Mouse (Mus musculus) gastrocnemius, adult 8-10 months (tissue): ENCODE measurements around the gene Tent4a. TPM values are rescaled to one million over a fixed set of nuclear protein-coding genes. Genes with fewer than 3 reads are reported as not detected.
A peak's percentile ranks its signal among the peaks of the same experiment; 100 is the strongest.

Source experiments
- DNase-seq, 2 experiments: peaks; one replicate each; pipeline ENCODE4 v3.0.0; 2022; ENCODE audit warnings: low spot score in 2 of 2
- total RNA-seq, 4 experiments: library from RNA; stranded (reverse); gene quantifications; 2 replicates each; pipeline ENCODE4 v1.2.4; 2022

The Tent4a gene
- total RNA-seq, 4 experiments from 2014 or later, result 4.6 to 6.0 (median 5.5) TPM

DNA sequence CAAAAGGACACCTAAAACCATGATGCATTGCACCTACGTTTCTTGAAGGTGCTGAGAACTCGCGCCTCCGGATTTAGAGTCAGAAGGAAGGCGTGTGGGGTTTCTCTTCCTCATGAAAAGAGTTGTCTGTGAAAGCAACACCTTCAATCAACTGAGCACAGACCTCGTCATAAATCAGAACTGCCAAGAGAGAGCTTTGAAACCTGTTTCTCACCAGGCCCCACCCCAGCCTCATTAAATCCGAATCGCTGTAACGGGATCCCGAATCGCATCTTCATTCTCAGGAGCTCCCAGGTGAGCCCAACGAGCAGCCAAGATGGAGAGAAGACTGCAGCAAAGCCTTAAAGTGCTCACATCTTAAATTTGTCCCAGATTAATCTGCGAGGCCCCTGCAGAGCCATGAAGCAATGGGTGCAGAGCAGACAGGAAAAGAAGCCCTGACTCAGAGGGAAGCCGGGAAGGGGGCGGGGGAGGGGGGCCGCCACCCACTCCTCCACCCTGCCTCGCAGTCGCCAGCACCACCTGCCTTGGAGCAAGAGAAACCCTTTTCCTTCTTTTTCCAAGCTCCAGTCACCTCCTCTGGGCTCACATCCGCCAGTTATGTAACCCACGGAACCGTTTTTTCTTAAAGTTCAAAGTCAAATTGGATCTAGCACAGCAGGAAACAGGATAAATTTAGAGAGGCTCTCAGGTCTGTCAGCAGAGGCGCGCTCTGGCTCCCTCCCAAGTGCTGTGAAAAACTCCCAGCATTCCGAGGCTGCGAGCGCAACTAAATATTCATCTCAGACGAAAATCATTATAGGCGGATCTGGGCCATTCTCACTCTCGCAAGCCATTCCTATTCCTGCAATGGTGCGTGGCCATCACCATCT is 52.5 kb downstream of the Tent4a start:
- DNase-seq, result peak in 1 of 2 experiments; percentile 59

DNA sequence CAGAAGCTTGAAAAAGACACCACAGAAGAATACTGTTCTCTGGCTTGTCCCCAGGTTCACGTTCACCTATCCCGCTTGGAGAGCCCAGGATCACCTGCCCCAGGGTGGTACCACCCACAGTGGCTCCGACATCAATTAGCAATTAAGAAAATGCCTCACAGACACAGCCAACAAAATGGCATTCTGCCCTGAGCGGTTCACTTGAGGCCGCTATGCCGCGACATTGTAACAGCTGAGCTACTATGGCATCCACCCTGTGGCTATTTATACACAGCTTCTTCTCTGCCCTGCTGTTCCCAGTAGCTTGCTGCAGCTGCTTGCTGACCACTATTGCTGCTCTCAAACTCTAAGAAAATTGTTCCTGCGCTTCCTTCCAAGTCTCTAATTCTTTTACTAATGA is 53.4 kb downstream of the Tent4a start:
- DNase-seq, result peak in 1 of 2 experiments; percentile 33

DNA sequence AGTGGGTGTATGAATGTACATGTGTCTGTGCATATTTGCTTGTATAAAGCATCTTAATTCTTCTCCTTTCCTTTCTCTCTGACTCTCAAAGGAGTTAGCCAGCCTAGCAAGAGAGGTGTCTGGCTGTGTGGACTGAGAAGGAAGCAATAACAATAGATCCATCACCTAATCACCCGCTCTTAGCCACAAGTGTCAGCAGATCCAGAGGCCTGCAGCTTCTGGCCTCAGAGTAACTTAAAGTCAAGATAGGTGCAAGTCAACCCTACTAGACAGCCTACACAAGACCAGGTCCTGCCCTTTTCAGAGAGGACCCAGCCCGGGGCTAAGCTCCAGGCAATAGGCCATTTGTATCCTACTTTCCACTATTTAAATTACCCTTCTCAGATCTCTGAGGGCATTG is 54.5 kb downstream of the Tent4a start:
- no peak for DNase-seq

DNA sequence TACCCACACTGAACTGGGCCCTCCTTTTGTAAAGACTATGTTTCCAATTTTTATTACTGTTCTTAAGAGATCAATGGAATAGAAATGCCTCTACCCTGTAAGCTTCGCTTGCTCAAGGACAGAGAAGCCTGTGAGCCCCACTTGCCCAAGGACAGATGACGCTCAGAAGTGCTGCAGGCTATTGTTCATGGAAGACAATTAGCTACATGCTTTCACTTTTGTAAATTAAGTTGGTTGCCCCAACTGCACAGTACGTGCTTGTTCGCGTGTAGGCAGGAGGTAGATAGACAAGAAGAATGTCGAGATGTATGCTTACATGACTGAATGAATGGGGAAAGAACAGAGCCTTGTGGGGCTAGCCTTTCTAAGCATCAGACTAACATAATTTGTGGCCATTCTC is 55.7 kb downstream of the Tent4a start:
- DNase-seq, result no peak

DNA sequence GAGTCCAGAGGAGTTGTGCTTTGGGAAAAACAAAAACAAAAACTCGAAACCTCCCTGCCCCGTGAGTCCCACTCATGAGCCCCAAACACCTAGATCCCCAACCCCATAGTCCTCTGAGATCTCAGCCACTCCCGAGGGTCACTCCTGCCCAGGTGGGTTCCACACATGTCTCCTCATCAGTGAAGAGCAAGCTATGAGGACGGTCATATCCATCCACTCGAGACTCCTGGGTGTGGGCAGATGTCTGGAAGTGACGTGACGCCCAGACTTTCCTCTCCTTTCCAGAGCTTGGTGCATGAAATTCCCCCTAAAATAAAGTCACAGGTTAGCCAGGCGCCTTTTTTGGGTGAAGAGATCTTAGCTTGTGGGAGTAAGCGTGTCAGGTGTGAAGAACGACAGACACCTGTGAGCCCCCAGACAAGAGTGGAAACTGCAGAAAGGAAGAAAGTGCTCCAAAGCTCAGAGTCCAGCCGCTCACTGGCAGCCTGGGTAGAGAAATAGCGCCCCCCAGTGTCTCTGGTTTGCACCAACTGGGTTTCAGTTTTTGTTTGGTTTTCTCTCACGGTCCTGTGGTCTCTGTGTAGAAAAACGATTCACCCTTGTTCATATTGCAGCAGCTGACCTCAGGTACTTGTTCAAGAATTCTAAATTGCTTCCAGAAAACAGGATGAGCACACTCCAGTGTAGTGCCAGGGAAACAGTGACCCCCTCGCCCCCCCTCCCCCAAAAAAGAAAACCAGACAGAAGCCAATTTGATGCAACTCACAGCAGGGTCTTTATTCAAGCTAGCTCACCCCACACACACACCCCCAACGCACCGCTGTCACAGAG is 73.6 kb downstream of the Tent4a start:
- peak in 1 of 2 experiments; percentile 20 for DNase-seq

DNA sequence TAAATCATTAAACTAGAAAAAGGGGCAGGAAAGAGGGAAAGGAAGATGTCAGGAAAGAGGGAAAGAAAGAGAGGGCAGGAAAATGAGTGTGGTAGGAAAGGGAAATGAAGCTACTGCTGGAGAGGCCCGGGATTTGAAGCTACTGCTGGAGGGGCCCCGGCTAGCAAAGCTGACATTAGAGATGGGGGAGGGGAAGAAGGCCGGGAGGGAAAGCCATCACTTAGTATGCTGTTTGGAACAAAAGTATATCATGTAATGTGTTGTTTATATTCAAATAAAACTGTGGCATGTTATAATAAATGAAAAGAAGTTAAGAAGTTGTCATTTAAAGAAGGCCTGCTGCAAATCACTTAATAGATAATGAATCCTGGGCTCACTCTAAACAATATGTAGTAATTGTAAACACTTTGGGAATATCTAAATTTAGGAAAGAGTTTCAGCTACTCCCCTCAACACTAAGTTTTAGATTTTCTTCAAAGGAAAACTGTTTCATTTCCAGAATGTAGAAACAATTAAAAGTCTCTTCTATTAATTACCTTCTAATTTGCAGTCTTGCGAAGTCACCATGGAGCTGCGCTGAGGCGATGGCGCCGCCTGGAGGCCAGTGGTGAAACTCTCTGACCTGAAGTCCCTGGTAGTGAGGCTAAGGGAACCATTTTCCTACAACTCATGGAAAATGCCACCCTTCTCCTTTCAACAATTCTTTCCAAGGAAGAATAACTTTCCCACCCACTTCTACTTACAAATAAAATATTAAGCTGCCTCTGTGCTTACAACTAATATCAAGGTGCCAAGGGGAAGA is 74.6 kb downstream of the Tent4a start:
- no peak for DNase-seq

DNA sequence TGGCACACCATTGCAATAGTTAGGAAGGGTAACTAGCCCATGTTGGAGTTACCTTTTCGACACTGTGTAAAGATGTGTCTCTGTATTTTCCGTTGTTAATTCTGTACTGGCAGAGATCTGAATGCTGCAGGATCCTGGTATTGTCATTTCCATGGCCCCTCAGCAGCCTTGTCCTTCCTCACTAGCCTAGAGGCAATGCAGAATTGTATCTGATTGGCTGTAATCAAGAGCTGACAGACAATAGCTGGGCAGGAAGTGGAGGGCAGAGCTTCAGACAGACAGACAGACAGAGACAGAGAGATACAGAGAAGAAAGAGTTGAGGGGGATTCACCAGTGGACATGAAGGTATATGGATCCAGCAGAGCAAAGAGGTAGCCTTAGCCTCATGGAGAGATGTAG is 75.5 kb downstream of the Tent4a start:
- no peak for DNase-seq

DNA sequence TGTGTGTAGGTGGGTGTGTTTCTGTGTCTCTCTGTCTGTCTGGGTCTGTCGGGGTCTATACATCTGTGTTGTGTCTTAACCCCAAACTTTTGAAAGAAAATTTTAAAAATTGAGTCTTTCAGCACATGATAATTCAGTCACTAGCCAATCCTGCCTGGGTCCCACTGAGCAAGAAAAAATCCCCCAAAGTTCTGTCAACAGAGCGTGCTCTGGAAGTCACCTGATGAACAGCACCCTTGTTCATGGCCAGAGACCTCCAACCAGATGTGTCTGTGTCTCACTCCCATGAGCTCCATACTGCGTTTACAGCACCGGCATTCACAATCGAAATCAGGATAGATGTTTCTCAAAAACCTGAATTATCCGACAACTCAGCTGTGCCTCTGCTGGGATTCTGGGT is 76.0 kb downstream of the Tent4a start:
- no peak for DNase-seq

DNA sequence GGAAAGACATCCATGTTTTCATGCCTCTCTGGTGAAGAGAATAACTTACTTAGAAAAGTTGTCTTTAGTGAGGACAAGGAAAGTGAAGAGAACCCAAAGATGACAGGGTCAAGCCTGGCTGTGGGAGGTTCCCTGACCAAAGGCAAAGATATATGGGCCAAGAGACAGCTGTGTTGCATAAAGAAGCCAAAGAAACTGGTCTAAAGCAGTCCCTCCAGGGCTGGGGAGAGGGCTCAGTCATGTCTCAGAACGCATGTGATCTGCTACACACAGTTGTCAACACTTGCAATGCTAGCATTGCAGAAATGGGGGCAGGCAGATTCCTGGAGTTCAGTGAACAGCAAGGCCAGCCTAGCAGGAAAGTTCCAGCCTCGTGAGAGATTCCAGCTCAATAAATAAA is 77.3 kb downstream of the Tent4a start:
- no peak for DNase-seq

DNA sequence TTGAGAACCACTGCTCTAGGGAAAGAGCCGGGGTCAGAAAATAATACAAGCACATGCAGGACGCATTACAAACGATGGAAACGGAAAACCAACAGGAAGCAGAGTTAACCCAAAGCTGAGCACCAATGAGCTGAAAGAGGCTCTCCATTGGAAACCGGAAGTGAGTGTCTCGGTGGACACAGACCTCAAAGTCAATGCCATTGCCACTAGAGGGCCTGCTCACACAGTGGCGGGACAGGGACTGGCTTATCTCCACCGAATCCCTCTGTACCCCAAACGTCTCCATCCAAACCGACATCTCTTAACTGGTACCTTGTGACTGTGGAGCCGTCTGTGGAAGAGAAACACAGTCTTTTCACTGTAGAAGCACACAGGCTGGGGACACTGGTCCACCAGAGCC is 77.8 kb downstream of the Tent4a start:
- DNase-seq, result no peak

DNA sequence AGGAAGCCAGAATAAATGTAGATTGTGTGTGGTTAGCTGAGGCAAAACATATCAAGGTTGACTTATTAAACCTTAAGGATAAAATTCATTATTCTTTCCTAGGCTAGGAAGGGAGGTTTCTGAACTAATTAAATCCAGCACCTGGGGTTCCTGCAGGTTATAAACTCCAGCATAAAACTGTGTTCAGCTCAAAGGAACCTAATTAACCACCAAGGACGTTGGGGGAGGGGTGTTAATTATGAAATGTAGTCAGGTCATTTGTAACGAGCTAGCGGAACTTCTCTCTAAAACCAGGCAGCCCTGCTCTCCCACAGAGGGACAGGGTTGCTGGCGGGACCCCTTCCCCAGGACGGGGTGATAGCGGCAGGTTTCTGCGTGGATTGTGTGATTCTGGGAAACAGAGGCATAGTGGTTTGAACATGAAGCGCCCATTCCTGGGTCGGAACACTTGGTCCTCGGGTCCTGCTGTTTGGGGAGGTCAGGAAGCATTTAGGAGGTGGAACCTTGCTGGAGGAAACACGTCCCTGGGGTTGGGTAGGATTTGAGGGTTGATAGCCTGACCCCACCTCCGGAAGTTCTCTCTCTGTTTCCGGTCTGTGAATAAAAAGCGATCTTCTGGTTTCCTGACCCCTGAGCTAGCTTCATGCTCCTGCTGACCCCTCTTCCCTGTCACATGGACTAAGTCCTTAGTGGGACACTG is 78.8 kb downstream of the Tent4a start:
- no peak for DNase-seq

Other genes starting within 250 kb of the Tent4a start
- gene Nsun2, start 871 bp downstream of the Tent4a start, total RNA-seq, result 10 to 100 TPM; 41.3 to 58.5 (median 46.7) TPM
- gene Srd5a1, start 76.8 kb upstream of the Tent4a start, total RNA-seq, result under 1 TPM in 2 of 4 experiments, not detected in 2; 0.24 to 0.53 TPM
- under 1 TPM; 0.40 to 0.94 (median 0.55) TPM for gene Ube2ql1, start 205.3 kb upstream of the Tent4a start, total RNA-seq